Mouse (Mus musculus) liver, embryonic 14.5 days (tissue): ENCODE measurements around the gene Tspyl3.

Source experiments
- CTCF ChIP-seq: IDR thresholded peaks from 2 replicates; pipeline ENCODE4 v1.5.1; 2016; ENCODE audit warnings: antibody characterized with exemption, low read depth, control low read depth
- EP300 ChIP-seq: IDR thresholded peaks from 2 replicates; pipeline ENCODE4 v1.6.1; 2016; ENCODE audit warnings: antibody characterized with exemption, low read depth

GRCm38 (mm10) chr2:153263053-153263452, 37.8 kb upstream of the Tspyl3 start:
- no peak for TF ChIP-seq CTCF
- no peak for TF ChIP-seq EP300
